Mouse (Mus musculus) common myeloid progenitor, adult 5-6 weeks (primary cell): ENCODE measurements at regions not wholly inside any gene's neighbourhood (a gene's known extent, or its start where the extent isn't known, plus 50 kb on each side); places are given as distances from the start of the nearest gene placed in this dataset.
A peak's percentile ranks its signal among the peaks of the same experiment; 100 is the strongest.

ENCODE experiments used
- ATAC-seq: replicated peaks from 2 replicates; pipeline ENCODE4 v1.8.0; 2016; ENCODE audit warnings: low read depth, mild to moderate bottlenecking, moderate TSS enrichment, inconsistent platforms; ENCODE audit not compliant: poor library complexity, severe bottlenecking

- peak; percentile 97 for ATAC-seq
Observed at GRCm38 (mm10) chrX:128266833-128267232, 530.5 kb upstream of the Cldn34c4 start.
